Mouse (Mus musculus) T-helper 1 cell (primary cell): ENCODE measurements at regions not wholly inside any gene's neighbourhood (a gene's known extent, or its start where the extent isn't known, plus 50 kb on each side); places are given as distances from the start of the nearest gene placed in this dataset.

Experiments
- in situ Hi-C: fragments of 300-600 bp; cut with MboI, MseI; formaldehyde crosslinking; loops from one replicate; pipeline ENCODE4 v1.15.1; 2025; ENCODE audit warnings: high pct_unique_total_duplicates

GRCm38 (mm10) chr12:33714392-33714791, 213.8 kb upstream of the Ferd3l start:
- in situ Hi-C loops, result no loop called here

- in situ Hi-C loops, result no loop called here
These were observed 212.2 kb upstream of the Ferd3l start for GRCm38 (mm10) chr12:33715997-33716396.

GRCm38 (mm10) chr12:33717053-33717452, 211.2 kb upstream of the Ferd3l start:
- in situ Hi-C loops, result no loop called here

GRCm38 (mm10) chr12:33717601-33718260, 210.5 kb upstream of the Ferd3l start:
- in situ Hi-C loops, result no loop called here

GRCm38 (mm10) chr12:33719063-33719462, 209.2 kb upstream of the Ferd3l start:
- in situ Hi-C loops, result no loop called here

- in situ Hi-C loops, result no loop called here
These were observed 196.3 kb upstream of the Ferd3l start for GRCm38 (mm10) chr12:33731937-33732336.

GRCm38 (mm10) chr12:33775563-33776468, 152.4 kb upstream of the Ferd3l start:
- in situ Hi-C loops, result no loop called here

GRCm38 (mm10) chr12:33778477-33778876, 149.7 kb upstream of the Ferd3l start:
- in situ Hi-C loops, result no loop called here

GRCm38 (mm10) chr12:33779898-33780297, 148.3 kb upstream of the Ferd3l start:
- in situ Hi-C loops, result no loop called here

GRCm38 (mm10) chr12:33804206-33804791, 123.9 kb upstream of the Ferd3l start:
- in situ Hi-C loops, result loop anchor here (10.0 kb wide), 1 partner anchor 491 kb away; no protein-coding TSS in a partner anchor

- in situ Hi-C loops, result no loop called here
These were observed 102.7 kb upstream of the Ferd3l start for GRCm38 (mm10) chr12:33825571-33825970.

GRCm38 (mm10) chr12:33849088-33849487, 79.1 kb upstream of the Ferd3l start:
- in situ Hi-C loops, result no loop called here

GRCm38 (mm10) chr12:33851736-33852135, 76.5 kb upstream of the Ferd3l start:
- in situ Hi-C loops, result no loop called here
